Mouse (Mus musculus) left cerebral cortex, postnatal 36 days (tissue): ENCODE measurements around the gene Zfp791. TPM values are rescaled to one million over a fixed set of nuclear protein-coding genes. Genes with fewer than 3 reads are reported as not detected.

ENCODE experiments used
- DNase-seq, 2 experiments: peaks; one replicate each; pipeline ENCODE4 v3.0.0; 2021 to 2022; ENCODE audit warnings: low spot score in 2 of 2, mixed read lengths in 1 of 2
- intact Hi-C: fragments of 180-260 bp; cut with DNase I; formaldehyde crosslinking; loops from one replicate; pipeline ENCODE4 v1.15.1; 2025
- microRNA-seq: library from miRNA; unstranded; fragments of <30 nt; microRNA quantifications from one replicate; pipeline ENCODE4 v1.2.0, GENCODE M21; 2022
- total RNA-seq, 2 experiments: library from RNA; stranded (reverse); gene quantifications; 2 replicates each; pipeline ENCODE4 v1.2.3; 2021

Zfp791 gene
- total RNA-seq, 2 experiments from 2014 or later = 6.7 to 8.7 TPM

DNA sequence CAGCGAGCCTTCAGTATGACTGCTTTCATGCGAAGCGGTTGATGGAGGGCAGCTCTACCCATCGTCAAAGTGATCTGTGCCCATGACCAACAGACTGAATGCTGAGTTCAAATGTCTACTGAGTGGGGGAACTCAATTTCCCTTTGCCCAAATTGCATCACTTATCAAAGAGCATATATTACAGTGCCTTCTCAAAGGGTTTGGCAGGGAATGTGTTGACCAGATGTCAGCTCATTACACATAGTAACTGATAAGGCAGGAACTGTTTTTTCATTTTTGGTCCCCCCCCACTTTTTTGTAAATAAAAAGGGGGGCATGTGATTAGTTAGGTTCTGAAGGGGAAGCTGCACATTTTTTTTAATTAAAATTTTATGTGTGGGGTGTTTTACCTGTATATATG lies 60.3 kb downstream of the Zfp791 start:
- intact Hi-C loops = no loop called here
- DNase-seq = no peak

DNA sequence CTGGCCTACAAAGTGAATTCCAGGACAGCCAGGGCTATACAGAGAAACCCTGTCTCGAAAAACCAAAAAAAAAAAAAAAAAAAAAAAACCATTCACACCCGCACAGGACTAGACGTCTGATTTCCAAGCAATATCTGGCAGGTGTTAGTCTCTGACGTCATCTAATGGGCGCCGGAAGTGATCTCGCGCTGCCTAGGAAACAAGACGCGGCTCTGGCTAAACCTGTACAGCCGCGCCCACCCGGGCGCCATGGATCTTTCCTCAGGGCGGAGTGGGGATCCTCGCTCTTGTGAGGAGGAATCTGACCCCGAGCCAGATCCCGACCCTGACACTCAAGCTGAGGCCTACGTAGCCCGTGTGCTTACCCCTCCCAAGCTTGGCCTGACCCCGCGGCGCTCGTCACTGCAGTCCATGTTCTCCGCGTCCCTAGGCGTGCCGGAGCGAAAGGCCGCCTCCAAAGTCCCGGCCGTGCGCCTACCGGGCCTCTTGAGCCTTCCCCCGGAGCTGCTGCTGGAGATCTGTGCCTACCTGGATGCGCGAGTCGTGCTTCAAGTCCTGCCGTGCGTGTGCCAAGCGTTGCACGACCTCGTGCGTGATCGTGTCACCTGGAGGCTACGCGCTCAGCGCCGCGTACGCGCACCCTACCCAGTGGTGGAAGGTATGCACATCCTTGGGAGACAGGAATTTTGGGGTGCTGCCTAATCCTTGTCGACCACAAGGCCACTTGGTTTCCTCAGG lies 62.8 kb downstream of the Zfp791 start, which contains the start of gene Fbxw9:
Gene Fbxw9 (plus strand): TSS at position 177 of the 738 bp plus-strand sequence.
- intact Hi-C loops = no loop called here
- peak; percentile 88 to 91 for DNase-seq

Small RNAs within 50 kb of the gene (microRNA-seq; reads per million reads assigned to microRNA genes)
- gene Gm23388 (not detected), gene Mir7070 (3.6 reads per million, percentile 9 among the genes with 10 or more reads in this experiment)

Other genes with a start within 250 kb of the Zfp791 start
- gene Gcdh, start 229.2 kb downstream of the Zfp791 start, total RNA-seq = 10 to 100 TPM; 29.6 to 42.4 TPM
- not detected for gene Klf1, start 221.2 kb downstream of the Zfp791 start, total RNA-seq
- gene Dnase2a, start 214.5 kb downstream of the Zfp791 start, total RNA-seq = 1 to 10 TPM; 3.1 to 4.1 TPM
- gene Mast1, start 185.7 kb downstream of the Zfp791 start, total RNA-seq = 10 to 100 TPM; 85.9 to 94.2 TPM
- 1 to 10 TPM in 1 of 2 experiments, under 1 TPM in 1; 0.84 to 1.7 TPM for gene Rtbdn, start 176.1 kb downstream of the Zfp791 start, total RNA-seq
- 1 to 10 TPM in 1 of 2 experiments, not detected in 1; 1.6 TPM for gene Gm49661, start 153.7 kb downstream of the Zfp791 start, total RNA-seq
- gene Prdx2, start 153.5 kb downstream of the Zfp791 start, total RNA-seq = 100 to 1,000 TPM; 324 to 340 TPM
- gene Rnaseh2a, start 153.3 kb downstream of the Zfp791 start, total RNA-seq = 10 to 100 TPM; 41.2 to 55.4 TPM
- gene Junb, start 144.4 kb downstream of the Zfp791 start, total RNA-seq = 100 to 1,000 TPM in 1 of 2 experiments, 10 to 100 TPM in 1; 43.2 to 133 TPM
- gene Hook2, start 132.5 kb downstream of the Zfp791 start, total RNA-seq = 10 to 100 TPM in 1 of 2 experiments, 1 to 10 TPM in 1; 8.2 to 10.0 TPM
- not detected for gene Best2, start 108.6 kb downstream of the Zfp791 start, total RNA-seq
- gene Asna1, start 97.8 kb downstream of the Zfp791 start, total RNA-seq = 100 to 1,000 TPM; 119 to 143 TPM
- 100 to 1,000 TPM; 124 to 132 TPM for gene Trir, start 96.3 kb downstream of the Zfp791 start, total RNA-seq
- gene Tnpo2, start 86.2 kb downstream of the Zfp791 start, total RNA-seq = 100 to 1,000 TPM; 160 to 169 TPM
- 10 to 100 TPM; 21.7 to 22.8 TPM for gene Fbxw9, start 63.0 kb downstream of the Zfp791 start, total RNA-seq
- gene Gm5741, start 55.1 kb downstream of the Zfp791 start, total RNA-seq = not detected
- 10 to 100 TPM; 64.4 to 68.5 TPM for gene Dhps, start 51.3 kb downstream of the Zfp791 start, total RNA-seq
- 10 to 100 TPM; 48.2 to 54.8 TPM for gene Wdr83os, start 42.4 kb downstream of the Zfp791 start, total RNA-seq
- 10 to 100 TPM; 26.0 to 28.9 TPM for gene Wdr83, start 41.8 kb downstream of the Zfp791 start, total RNA-seq
- gene Man2b1, start 39.8 kb downstream of the Zfp791 start, total RNA-seq = 10 to 100 TPM; 36.6 to 38.2 TPM
- not detected for gene Cks1brt, start 28.8 kb upstream of the Zfp791 start, total RNA-seq
- not detected for gene Olfr371, start 102.9 kb upstream of the Zfp791 start, total RNA-seq
- 10 to 100 TPM; 27.8 to 30.3 TPM for gene Orc6, start 176.5 kb upstream of the Zfp791 start, total RNA-seq
- gene Vps35, start 176.7 kb upstream of the Zfp791 start, total RNA-seq = 100 to 1,000 TPM; 123 to 125 TPM